Mouse (Mus musculus): ENCODE measurements around the gene Secisbp2l. TPM values are rescaled to one million over a fixed set of nuclear protein-coding genes. Genes with fewer than 3 reads are reported as not detected.

Secisbp2l gene
- total RNA-seq (2023) = 40.9 TPM

DNA sequence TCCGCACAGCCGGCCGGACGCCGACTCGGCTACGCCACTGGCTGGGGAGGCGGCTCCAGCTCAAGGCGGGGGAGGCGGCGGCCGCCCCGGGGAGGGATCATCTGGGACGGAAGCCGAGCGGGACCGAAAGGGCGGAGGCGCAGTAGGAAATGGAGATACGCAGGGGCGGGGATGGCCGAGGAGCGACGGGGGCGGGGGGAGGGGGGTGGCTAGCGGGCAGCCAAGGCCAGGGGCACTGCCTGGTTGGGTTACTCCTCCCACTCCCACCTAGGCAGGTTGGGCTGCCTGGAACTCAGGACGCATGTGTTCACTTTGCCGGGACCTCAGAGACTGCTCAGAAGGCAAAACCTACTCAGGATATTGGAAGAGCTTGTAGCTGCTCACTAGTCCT, at the start of gene Secisbp2l:
TSS of gene Secisbp2l (minus strand) at position 152 of the 391 bp plus-strand sequence.

DNA sequence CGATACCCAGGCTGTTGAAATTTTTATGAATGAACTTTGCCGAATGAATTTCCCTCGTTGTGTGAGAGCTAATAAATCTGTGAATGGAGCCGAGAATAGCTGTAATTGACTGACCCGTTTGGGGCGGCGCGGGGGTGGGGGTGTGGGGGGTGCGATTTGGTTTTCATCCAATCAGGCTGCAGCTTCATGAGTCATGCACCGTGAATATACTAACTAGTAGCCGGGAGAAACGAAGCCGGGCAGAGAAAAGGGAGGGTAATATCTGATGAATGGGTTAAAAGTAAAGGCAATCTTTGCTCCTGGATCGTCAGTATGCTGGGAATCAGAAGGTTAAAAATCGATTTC, 58.6 kb downstream of the Secisbp2l start, which contains the start of gene Shc4:
TSS of gene Shc4 (minus strand) at position 63 of the 345 bp plus-strand sequence.

Other genes with a start within 250 kb of the Secisbp2l start
- gene Cep152, start 157.8 kb downstream of the Secisbp2l start, total RNA-seq (2023) = 22.0 TPM
- 31.7 TPM for gene Eid1, start 109.8 kb downstream of the Secisbp2l start, total RNA-seq (2023)
- gene Shc4, start 58.7 kb downstream of the Secisbp2l start, total RNA-seq (2023) = 0.46 TPM
- gene Galk2, start 76.2 kb upstream of the Secisbp2l start, total RNA-seq (2023) = 29.6 TPM
- gene Cops2, start 76.3 kb upstream of the Secisbp2l start, total RNA-seq (2023) = 70.0 TPM